Mouse (Mus musculus): ENCODE measurements around the gene Sec16b. TPM values are rescaled to one million over a fixed set of nuclear protein-coding genes. Genes with fewer than 3 reads are reported as not detected.

The Sec16b gene
- polyA plus RNA-seq, 1 experiment from 2014 or later: 2.3 TPM

DNA sequence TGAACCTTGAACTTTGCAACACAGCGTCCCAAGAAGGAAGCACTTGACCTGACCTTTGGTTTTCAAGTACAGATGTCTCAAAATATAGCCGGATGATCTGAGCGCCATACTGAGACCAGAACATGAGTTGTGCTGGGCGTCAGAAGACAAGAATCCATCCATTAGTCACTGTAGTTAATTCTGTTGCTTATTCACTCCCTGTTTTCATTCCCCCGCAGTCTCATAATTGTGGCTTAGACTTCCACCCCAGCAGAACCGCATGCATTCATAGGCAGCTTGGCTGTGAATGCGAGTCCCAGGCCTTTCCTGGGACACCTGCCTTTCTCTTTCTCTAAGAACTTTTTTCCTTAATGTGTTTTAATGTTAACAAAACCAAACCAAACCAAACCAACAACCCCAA lies 33.8 kb upstream of the Sec16b start:
- no peak overlapping the region for H3K9ac ChIP-seq (replicated peaks; ENCODE audit: low read length)
- no peak overlapping the region for H3K4me2 ChIP-seq (replicated peaks; ENCODE audit: low read depth, low read length)
- no peaks in the 10 kb centered on the region for H3K27me3 ChIP-seq (ENCODE audit: insufficient read depth, low read length)
- no peak overlapping the region for H3K4me3 ChIP-seq (ENCODE audit: low read length)
- H3K4me1 ChIP-seq (ENCODE audit: insufficient read depth, low read length): no peaks in the 10 kb centered on the region
- WGBS: 88% methylated on average over 7 of the region's 7 CpGs
- ATAC-seq (ENCODE audit: low FRiP score, low TSS enrichment): no peak
- no peaks in the 10 kb centered on the region for H3K9me3 ChIP-seq (ENCODE audit: low read length)
- H3K27ac ChIP-seq (ENCODE audit: low read length): no peak overlapping the region
- peaks cover 9% of the 10 kb centered on the region; the same call in 1 of the 2 replicates for H3K36me3 ChIP-seq (ENCODE audit: insufficient read depth, low read length)

DNA sequence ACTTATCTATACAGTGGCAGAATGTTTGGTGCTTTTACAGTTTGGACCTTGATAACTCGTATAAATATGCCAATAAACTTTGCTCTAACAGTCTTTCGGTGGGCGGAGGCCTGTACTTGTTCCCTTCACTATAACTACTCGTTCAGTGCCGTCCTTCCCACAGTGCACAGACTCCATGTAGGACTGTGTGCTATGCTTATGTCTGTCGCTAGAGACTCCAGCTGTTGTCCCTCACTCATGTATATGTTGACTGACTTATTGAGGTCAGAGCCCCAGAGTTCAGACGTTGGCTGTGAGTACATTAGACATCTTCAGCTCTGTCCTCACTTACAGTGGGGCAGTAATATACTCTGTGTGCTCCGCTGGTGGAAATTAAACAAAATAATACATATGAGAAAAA lies 31.7 kb upstream of the Sec16b start:
- H3K4me1 ChIP-seq (ENCODE audit: insufficient read depth, low read length): no peaks in the 10 kb centered on the region
- H3K27me3 ChIP-seq (ENCODE audit: insufficient read depth, low read length): no peaks in the 10 kb centered on the region
- no peaks in the 10 kb centered on the region for H3K9me3 ChIP-seq (ENCODE audit: low read length)
- 59% methylated on average over 8 of the region's 8 CpGs for WGBS
- no peak overlapping the region for H3K4me2 ChIP-seq (replicated peaks; ENCODE audit: low read depth, low read length)
- H3K27ac ChIP-seq (ENCODE audit: low read length): no peak overlapping the region
- peaks cover 12% of the 10 kb centered on the region; the same call in 1 of the 2 replicates for H3K36me3 ChIP-seq (ENCODE audit: insufficient read depth, low read length)
- no peak overlapping the region for H3K9ac ChIP-seq (replicated peaks; ENCODE audit: low read length)
- no peak overlapping the region for H3K4me3 ChIP-seq (ENCODE audit: low read length)
- ATAC-seq (ENCODE audit: low FRiP score, low TSS enrichment): peak; percentile 76

DNA sequence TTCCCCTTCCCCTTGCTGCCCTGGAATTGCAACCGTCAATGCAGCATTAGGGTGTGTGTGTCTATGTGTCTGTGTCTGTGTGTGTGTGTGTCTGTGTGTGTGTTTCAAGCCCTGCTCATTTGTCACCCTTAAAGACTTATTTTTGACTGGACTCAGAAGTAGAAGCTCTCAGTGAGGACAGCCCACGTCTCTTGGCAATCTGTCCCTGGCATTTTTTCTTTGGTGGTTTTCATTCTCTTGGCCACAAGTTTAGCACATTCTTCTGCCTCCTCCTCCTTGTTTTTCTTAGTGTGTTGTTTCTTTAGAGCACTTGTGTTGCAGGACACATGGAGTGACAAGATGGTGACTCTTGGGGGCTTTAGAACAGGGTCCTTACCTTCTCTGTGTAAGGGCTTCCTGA lies 30.3 kb upstream of the Sec16b start:
- Histone ChIP-seq H3K27ac (ENCODE audit: low read length) (no peak overlapping the region), H3K36me3 (ENCODE audit: insufficient read depth, low read length) (peaks cover 12% of the 10 kb centered on the region; the same call in 1 of the 2 replicates), H3K9me3 (ENCODE audit: low read length) (no peaks in the 10 kb centered on the region), H3K9ac (replicated peaks; ENCODE audit: low read length) (no peak overlapping the region), H3K4me1 (ENCODE audit: insufficient read depth, low read length) (no peaks in the 10 kb centered on the region), H3K4me3 (ENCODE audit: low read length) (no peak overlapping the region), H3K4me2 (replicated peaks; ENCODE audit: low read depth, low read length) (no peak overlapping the region), H3K27me3 (ENCODE audit: insufficient read depth, low read length) (no peaks in the 10 kb centered on the region)
- 73% methylated on average over 2 of the region's 2 CpGs for WGBS
- no peak for ATAC-seq (ENCODE audit: low FRiP score, low TSS enrichment)

DNA sequence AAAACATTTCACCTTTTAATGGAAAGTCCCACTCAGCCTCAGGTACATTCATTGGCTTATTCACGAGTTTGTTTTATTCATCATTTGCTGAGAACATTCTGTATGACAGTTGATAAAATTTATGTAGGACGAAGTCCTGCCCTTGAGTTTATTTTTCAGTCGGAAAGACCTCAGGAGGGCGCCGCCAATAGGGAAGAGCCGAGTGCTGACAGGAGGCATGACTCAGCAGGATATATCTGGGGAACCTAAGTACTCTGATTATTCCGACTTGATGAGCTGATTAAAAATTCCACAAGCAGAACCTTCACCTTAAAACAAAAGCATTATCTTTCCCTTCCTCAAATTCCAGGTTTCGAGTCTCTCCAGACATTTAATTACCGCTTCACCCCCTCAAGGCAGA lies 26.4 kb upstream of the Sec16b start:
- Histone ChIP-seq H3K4me3 (ENCODE audit: low read length) (no peak overlapping the region), H3K9me3 (ENCODE audit: low read length) (no peaks in the 10 kb centered on the region), H3K9ac (replicated peaks; ENCODE audit: low read length) (no peak overlapping the region), H3K4me2 (replicated peaks; ENCODE audit: low read depth, low read length) (no peak overlapping the region), H3K27ac (ENCODE audit: low read length) (no peak overlapping the region), H3K36me3 (ENCODE audit: insufficient read depth, low read length) (0 out of 2 replicates have a peak, but pooled peaks cover 3% of the 10 kb centered on the region), H3K4me1 (ENCODE audit: insufficient read depth, low read length) (no peaks in the 10 kb centered on the region), H3K27me3 (ENCODE audit: insufficient read depth, low read length) (no peaks in the 10 kb centered on the region)
- 38% methylated on average over 9 of the region's 9 CpGs for WGBS
- ATAC-seq (ENCODE audit: low FRiP score, low TSS enrichment): no peak

DNA sequence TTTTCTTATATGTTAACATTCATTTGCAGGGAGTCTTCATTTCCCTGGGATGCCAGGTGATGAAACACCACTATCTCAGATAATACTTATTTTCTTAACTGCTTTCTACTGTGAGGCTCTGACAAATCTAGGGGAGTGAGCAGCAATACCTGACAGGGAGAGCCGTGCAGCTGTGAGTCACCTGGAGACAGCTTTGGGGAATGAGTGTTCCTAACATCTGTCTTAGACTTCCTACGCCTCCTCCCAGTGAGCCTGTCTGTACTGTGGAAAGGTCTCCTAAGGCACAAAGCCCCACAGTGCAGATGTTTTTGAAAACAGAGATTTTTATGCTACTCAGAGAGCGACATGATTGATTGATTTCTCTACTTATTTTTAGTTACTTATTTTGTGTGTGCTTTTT lies 25.6 kb upstream of the Sec16b start:
- Histone ChIP-seq H3K36me3 (ENCODE audit: insufficient read depth, low read length) (0 out of 2 replicates have a peak, but pooled peaks cover 3% of the 10 kb centered on the region), H3K4me3 (ENCODE audit: low read length) (no peak overlapping the region), H3K4me2 (replicated peaks; ENCODE audit: low read depth, low read length) (no peak overlapping the region), H3K9ac (replicated peaks; ENCODE audit: low read length) (no peak overlapping the region), H3K27ac (ENCODE audit: low read length) (no peak overlapping the region), H3K9me3 (ENCODE audit: low read length) (no peaks in the 10 kb centered on the region), H3K27me3 (ENCODE audit: insufficient read depth, low read length) (no peaks in the 10 kb centered on the region), H3K4me1 (ENCODE audit: insufficient read depth, low read length) (no peaks in the 10 kb centered on the region)
- ATAC-seq (ENCODE audit: low FRiP score, low TSS enrichment): no peak
- WGBS: 52% methylated on average over 3 of the region's 3 CpGs

DNA sequence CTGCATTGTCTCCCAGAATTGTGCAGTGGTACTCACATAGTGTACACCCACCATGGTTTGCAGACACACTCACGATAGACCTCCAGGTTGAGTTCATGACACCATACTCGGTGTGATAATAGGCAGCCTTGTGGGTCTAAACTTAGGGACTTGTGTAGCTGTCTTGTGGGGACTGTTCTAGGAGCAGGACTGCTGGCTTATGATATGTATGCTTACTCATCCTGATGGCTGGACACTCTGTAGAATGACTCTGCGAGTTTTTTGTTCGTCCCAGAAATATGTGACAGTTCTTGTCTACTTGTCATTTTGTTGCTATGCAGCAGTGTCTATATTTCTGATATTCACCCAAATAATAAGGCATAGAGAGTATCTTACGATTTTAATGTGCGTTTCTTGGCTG lies 24.9 kb upstream of the Sec16b start:
- H3K4me3 ChIP-seq (ENCODE audit: low read length): no peak overlapping the region
- H3K27ac ChIP-seq (ENCODE audit: low read length): no peak overlapping the region
- no peak overlapping the region for H3K4me2 ChIP-seq (replicated peaks; ENCODE audit: low read depth, low read length)
- 92% methylated on average over 6 of the region's 6 CpGs for WGBS
- ATAC-seq (ENCODE audit: low FRiP score, low TSS enrichment): no peak
- no peaks in the 10 kb centered on the region for H3K9me3 ChIP-seq (ENCODE audit: low read length)
- H3K36me3 ChIP-seq (ENCODE audit: insufficient read depth, low read length): 0 out of 2 replicates have a peak, but pooled peaks cover 3% of the 10 kb centered on the region
- no peak overlapping the region for H3K9ac ChIP-seq (replicated peaks; ENCODE audit: low read length)
- H3K27me3 ChIP-seq (ENCODE audit: insufficient read depth, low read length): no peaks in the 10 kb centered on the region
- no peaks in the 10 kb centered on the region for H3K4me1 ChIP-seq (ENCODE audit: insufficient read depth, low read length)

DNA sequence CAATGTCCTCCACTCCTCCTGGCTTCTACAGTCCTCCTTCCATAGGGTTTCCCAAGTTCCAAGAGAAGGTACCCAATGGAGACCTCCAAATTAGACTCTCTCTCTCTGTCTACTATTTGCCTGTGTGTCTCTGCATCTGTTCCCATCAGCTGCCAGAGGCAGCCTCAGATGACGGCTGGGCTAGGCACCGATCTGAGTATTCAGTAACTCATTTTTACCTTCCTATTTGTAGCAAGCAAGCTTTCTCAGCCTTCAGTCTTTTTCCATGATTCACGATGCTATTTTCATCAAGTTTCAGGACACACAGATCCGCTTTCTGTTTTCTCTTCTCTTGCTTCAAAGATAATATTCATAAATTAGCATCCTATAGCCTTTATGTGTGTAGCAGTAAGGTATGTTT lies 22.4 kb upstream of the Sec16b start:
- H3K4me1 ChIP-seq (ENCODE audit: insufficient read depth, low read length): no peaks in the 10 kb centered on the region
- H3K9me3 ChIP-seq (ENCODE audit: low read length): no peaks in the 10 kb centered on the region
- no peaks in the 10 kb centered on the region for H3K27me3 ChIP-seq (ENCODE audit: insufficient read depth, low read length)
- H3K27ac ChIP-seq (ENCODE audit: low read length): no peak overlapping the region
- ATAC-seq (ENCODE audit: low FRiP score, low TSS enrichment): no peak
- no peak overlapping the region for H3K4me3 ChIP-seq (ENCODE audit: low read length)
- H3K9ac ChIP-seq (replicated peaks; ENCODE audit: low read length): no peak overlapping the region
- H3K4me2 ChIP-seq (replicated peaks; ENCODE audit: low read depth, low read length): no peak overlapping the region
- H3K36me3 ChIP-seq (ENCODE audit: insufficient read depth, low read length): no peaks in the 10 kb centered on the region
- 87% methylated on average over 4 of the region's 4 CpGs for WGBS

DNA sequence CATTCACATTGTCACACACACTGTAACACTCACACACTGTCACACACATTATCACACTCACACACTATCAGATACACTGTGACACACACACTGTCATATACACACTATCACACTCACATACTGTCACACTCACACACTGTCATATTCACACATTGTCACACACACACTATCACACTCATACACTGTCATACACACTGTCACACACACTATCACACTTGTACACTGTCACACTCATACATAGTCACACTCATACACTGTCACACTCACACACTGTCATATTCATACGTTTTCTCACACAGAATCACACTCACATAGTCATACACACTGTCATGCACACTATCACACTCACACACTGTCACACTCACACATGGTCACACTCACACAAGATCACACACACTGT lies 5.9 kb upstream of the Sec16b start:
- 79% methylated on average over 1 of the region's 1 CpGs for WGBS
- Histone ChIP-seq H3K4me2 (replicated peaks; ENCODE audit: low read depth, low read length) (no peak overlapping the region), H3K27ac (ENCODE audit: low read length) (no peak overlapping the region), H3K9me3 (ENCODE audit: low read length) (no peaks in the 10 kb centered on the region), H3K27me3 (ENCODE audit: insufficient read depth, low read length) (no peaks in the 10 kb centered on the region), H3K36me3 (ENCODE audit: insufficient read depth, low read length) (no peaks in the 10 kb centered on the region), H3K4me1 (ENCODE audit: insufficient read depth, low read length) (no peaks in the 10 kb centered on the region), H3K4me3 (ENCODE audit: low read length) (no peak overlapping the region), H3K9ac (replicated peaks; ENCODE audit: low read length) (no peak overlapping the region)
- no peak for ATAC-seq (ENCODE audit: low FRiP score, low TSS enrichment)

DNA sequence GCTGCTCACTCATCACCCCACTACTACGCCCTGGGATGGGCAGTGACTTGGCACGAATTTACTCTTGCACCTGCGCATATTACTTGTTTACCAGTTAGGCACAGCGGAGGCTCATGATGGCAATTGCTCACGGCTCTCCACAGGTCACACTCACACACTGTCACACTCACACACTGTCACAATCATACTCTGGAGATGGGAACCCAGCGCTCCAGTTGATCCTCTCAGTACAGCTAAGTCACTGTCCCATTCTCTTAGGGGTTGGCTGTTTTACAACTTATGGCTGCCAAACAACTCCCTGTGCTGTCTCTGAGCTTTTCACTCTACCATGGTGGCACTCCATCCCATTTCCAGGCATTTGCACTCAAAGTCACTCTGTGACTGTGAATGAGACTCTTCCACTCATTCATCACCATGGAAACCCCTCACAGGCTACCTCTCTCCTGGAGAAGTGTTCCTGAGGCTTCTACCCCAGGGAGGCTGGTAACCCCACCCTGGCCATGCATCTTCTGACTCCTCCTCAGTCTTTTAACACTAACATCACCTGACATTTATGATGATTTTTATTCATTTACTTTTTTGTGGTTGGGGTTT lies 5.1 kb upstream of the Sec16b start:
- no peak overlapping the region for H3K27ac ChIP-seq (ENCODE audit: low read length)
- H3K27me3 ChIP-seq (ENCODE audit: insufficient read depth, low read length): no peaks in the 10 kb centered on the region
- ATAC-seq (ENCODE audit: low FRiP score, low TSS enrichment): no peak
- no peak overlapping the region for H3K4me2 ChIP-seq (replicated peaks; ENCODE audit: low read depth, low read length)
- H3K9ac ChIP-seq (replicated peaks; ENCODE audit: low read length): no peak overlapping the region
- no peaks in the 10 kb centered on the region for H3K36me3 ChIP-seq (ENCODE audit: insufficient read depth, low read length)
- no peaks in the 10 kb centered on the region; the same call in 1 of the 2 replicates for H3K4me1 ChIP-seq (ENCODE audit: insufficient read depth, low read length)
- no peak overlapping the region for H3K4me3 ChIP-seq (ENCODE audit: low read length)
- H3K9me3 ChIP-seq (ENCODE audit: low read length): no peaks in the 10 kb centered on the region
- 92% methylated on average over 6 of the region's 6 CpGs for WGBS

DNA sequence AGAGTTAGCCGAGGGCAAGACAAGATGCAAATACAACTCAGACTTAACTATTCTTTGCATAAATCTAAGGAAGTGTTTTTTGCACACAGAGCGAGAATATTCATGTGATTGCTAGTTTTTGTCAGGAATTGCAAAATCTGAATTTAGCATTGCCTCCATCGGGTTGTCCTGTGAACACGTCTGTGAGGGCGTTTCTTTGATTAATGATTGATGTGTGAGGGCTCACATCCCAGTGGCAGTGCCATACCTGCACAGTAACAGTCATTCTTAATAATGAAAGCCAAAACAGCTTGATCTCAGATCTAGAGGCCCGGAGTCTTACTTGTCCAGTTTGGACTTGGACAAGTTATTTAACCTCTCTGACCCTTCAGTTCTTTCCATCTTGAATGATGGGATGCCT lies 3.5 kb upstream of the Sec16b start:
- Histone ChIP-seq H3K9ac (replicated peaks; ENCODE audit: low read length) (no peak overlapping the region), H3K4me2 (replicated peaks; ENCODE audit: low read depth, low read length) (no peak overlapping the region), H3K27me3 (ENCODE audit: insufficient read depth, low read length) (no peaks in the 10 kb centered on the region), H3K27ac (ENCODE audit: low read length) (no peak overlapping the region), H3K4me1 (ENCODE audit: insufficient read depth, low read length) (peaks cover 6% of the 10 kb centered on the region), H3K4me3 (ENCODE audit: low read length) (no peak overlapping the region), H3K9me3 (ENCODE audit: low read length) (no peaks in the 10 kb centered on the region), H3K36me3 (ENCODE audit: insufficient read depth, low read length) (no peaks in the 10 kb centered on the region)
- WGBS: 68% methylated on average over 6 of the region's 6 CpGs
- ATAC-seq (ENCODE audit: low FRiP score, low TSS enrichment): no peak
